Mouse (Mus musculus): ENCODE measurements around the gene Ccdc9b.

GRCm38 (mm10) chr2:118740341-118740740, 22.1 kb downstream of the Ccdc9b start:
- TF ChIP-seq CTCF (IDR thresholded peaks at IDR 0.05; ENCODE audit: control insufficient read depth, insufficient read depth, insufficient replicate concordance, low read depth, low read length) (no peak), POLR2A (IDR thresholded peaks at IDR 0.05; ENCODE audit: control insufficient read depth, low read depth, low read length) (no peak)

All from testis, adult 2 months (tissue).